Mouse (Mus musculus): ENCODE data around the gene Gm6525. TPM values are rescaled to one million over a fixed set of nuclear protein-coding genes. Genes with fewer than 3 reads are reported as not detected.

The Gm6525 gene
- polyA plus RNA-seq (2015; fragmentation: Nextera tagmentation; extraction: Ambion mirVana): 1.6 and 1.7 TPM in 2 replicates

DNA sequence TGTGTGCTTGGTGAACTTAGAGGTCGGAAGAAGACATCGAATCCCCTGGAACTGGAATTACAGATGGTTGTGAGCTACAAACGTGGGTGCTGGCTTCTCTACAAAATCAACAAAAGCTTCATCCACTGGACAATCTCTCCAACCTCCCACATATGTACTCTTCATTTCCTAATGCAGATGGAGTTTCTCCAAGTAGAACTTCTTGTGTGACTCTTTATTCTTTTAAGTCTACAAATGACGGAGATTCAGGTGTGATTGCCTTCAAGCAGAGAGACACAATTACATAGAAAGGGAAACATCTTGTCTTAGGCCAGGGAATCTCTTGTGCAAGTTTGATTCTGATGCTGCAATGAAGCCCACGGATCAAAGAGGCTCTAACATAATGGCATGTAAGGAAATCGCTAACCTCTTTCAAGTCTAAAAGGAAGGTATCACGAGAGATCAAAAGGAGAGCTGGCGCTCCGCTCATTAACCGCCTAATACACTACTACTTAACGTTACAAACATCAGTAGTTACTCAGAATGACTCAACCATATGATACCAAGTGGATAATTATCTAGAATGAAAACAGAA lies at the start of gene Gm6525:
Gm6525 (plus strand) TSS at position 524 of the 574 bp plus-strand sequence.
- Histone ChIP-seq H3K9ac (no peak within 1 kb of the TSS), H3K27ac (replicated peaks) (no peak within 1 kb of the TSS), H3K4me2 (replicated peaks) (no peak within 1 kb of the TSS), H3K27me3 (no peaks in the 10 kb centered on the region), H3K36me3 (peaks cover 16% of the 10 kb centered on the region), H3K4me1 (no peaks in the 10 kb centered on the region), H3K4me3 (replicated peaks) (no peak within 1 kb of the TSS), H3K9me3 (replicated peaks) (no peaks in the 10 kb centered on the region)
- 67% methylated on average over 11 of the region's 11 CpGs for WGBS
- ATAC-seq (ENCODE audit: insufficient number of reproducible peaks, low FRiP score, low TSS enrichment, low read depth): no peak

DNA sequence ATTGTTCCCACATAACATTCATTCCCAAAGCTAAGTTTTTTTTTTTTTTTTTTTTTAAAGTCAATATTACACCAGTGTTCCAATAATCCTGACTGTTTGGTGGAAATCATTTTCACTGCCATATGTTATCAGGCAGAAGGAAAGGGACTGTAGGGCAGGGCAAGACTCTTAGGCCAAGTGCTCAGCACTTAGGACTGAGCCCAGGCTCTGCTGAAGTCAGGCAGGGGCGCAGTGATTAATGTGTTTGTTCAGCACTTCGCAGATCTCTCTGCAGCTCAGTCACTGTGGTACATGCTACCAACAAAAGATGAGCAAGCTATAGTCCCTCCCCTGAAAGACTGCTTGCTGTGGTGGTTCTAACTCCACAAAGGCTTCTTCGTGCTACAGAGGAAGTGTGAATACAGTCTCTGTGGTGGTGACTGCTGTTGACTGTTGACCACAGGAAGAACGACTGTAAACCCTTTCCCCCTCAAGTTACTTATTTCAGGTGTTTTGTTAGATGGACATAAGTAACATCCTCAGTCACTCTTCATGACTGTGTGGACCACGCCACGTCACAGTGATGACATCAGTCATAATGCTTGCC lies 48.1 kb upstream of the Gm6525 start:
- Histone ChIP-seq H3K4me1 (peaks cover 22% of the 10 kb centered on the region), H3K4me2 (replicated peaks) (no peak overlapping the region), H3K27ac (replicated peaks) (no peak overlapping the region), H3K9me3 (replicated peaks) (no peaks in the 10 kb centered on the region), H3K27me3 (no peaks in the 10 kb centered on the region), H3K4me3 (replicated peaks) (no peak overlapping the region), H3K36me3 (no peaks in the 10 kb centered on the region), H3K9ac (no peak overlapping the region)
- ATAC-seq (ENCODE audit: insufficient number of reproducible peaks, low FRiP score, low TSS enrichment, low read depth): no peak
- 72% methylated on average over 6 of the region's 6 CpGs for WGBS

DNA sequence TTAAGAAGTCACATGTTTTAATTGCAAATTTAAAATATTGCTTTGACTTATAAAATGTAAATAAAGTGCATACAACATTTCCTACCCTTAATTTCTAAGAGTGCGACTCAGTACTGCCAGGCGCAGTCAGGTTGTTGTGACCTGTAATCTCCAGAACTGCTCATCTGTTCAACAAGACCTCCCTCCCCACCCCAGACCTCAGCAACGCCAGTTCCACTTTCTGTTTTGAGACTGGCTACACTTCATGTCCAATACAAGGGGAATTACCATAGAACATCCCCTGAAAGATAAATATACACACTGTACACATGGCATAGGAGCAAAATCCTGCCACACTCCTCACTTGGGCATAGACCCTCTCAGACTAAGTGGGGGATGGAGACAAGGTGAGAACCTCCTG lies 47.2 kb upstream of the Gm6525 start:
- H3K4me3 ChIP-seq (replicated peaks): no peak overlapping the region
- 84% methylated on average over 3 of the region's 3 CpGs for WGBS
- no peak overlapping the region for H3K9ac ChIP-seq
- no peaks in the 10 kb centered on the region for H3K36me3 ChIP-seq
- peaks cover 22% of the 10 kb centered on the region for H3K4me1 ChIP-seq
- no peak overlapping the region for H3K27ac ChIP-seq (replicated peaks)
- no peaks in the 10 kb centered on the region for H3K9me3 ChIP-seq (replicated peaks)
- no peaks in the 10 kb centered on the region for H3K27me3 ChIP-seq
- no peak overlapping the region for H3K4me2 ChIP-seq (replicated peaks)
- no peak for ATAC-seq (ENCODE audit: insufficient number of reproducible peaks, low FRiP score, low TSS enrichment, low read depth)

DNA sequence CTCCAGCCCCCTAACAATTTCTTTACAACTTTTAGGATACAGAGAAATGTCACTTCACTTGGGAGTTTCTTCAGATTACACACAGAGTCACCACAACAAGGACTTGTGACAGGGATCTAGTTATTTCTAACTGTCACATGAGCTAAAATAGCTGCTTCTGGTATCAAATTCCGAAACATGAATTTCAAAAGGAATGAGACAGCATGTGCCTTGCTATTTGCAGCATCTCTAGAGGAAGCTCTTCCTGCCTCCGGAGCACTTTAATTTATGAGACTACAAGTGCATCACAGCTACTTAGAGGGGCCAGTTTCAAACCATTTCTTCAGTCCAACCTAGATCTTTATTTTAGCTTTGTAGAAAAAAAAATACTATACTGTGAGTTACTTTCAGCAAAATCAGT lies 46.5 kb upstream of the Gm6525 start:
- no peak overlapping the region for H3K27ac ChIP-seq (replicated peaks)
- no peaks in the 10 kb centered on the region for H3K36me3 ChIP-seq
- H3K27me3 ChIP-seq: no peaks in the 10 kb centered on the region
- ATAC-seq (ENCODE audit: insufficient number of reproducible peaks, low FRiP score, low TSS enrichment, low read depth): no peak
- 54% methylated on average over 2 of the region's 2 CpGs for WGBS
- no peak overlapping the region for H3K9ac ChIP-seq
- no peak overlapping the region for H3K4me2 ChIP-seq (replicated peaks)
- H3K4me1 ChIP-seq: peaks cover 22% of the 10 kb centered on the region
- no peak overlapping the region for H3K4me3 ChIP-seq (replicated peaks)
- no peaks in the 10 kb centered on the region for H3K9me3 ChIP-seq (replicated peaks)

DNA sequence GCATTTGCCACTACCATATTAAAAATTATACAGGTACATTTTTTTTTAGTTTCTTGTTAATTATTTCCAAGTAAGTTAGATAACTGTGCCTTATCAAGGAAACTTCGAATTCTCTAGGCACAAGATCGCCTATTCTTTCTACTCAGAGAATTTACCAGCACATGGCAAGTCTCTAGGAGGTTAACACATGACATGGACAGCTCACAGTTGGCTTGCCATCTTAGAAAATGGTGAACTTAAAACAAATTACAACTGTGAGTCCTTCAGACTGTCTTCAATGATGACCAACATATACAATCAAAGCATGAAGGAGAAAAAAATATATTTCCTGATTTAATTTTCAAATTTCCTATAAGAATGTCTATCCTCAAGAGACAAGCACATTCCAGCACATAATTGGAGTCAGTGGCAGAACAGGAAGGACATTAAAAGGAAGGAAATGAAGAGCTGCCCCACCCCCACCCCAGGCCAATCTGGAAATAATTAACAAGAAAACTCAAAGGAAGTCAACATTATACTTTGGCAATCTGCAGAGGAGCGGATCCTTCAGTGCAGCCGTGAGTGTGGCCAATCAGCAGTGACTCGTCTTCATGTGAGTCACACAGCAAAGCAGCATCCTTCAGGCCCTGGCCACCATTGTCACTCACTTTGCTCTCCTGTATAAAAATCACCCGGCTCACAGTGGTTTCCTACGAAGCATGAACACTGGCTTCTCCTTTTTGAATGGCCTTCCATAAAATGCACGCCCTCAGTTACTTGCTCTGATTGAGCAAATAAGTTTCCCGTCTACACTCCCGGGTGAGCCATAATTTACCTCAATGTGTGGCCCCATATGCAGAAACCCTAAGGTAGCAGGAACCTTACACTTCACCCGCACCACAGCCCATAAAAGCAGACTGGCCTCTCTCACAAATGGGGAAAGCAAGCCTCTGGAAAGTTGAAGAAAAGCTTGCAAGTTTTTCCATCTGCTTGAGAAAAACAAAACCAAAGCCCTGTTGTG lies 44.7 kb upstream of the Gm6525 start:
- no peak overlapping the region for H3K4me2 ChIP-seq (replicated peaks)
- peak overlapping the region; percentile 53; the same call in 1 of the 2 replicates for H3K27ac ChIP-seq (replicated peaks)
- H3K4me1 ChIP-seq: peaks cover 19% of the 10 kb centered on the region
- H3K27me3 ChIP-seq: no peaks in the 10 kb centered on the region
- no peaks in the 10 kb centered on the region for H3K36me3 ChIP-seq
- WGBS: 38% methylated on average over 11 of the region's 11 CpGs
- H3K9me3 ChIP-seq (replicated peaks): no peaks in the 10 kb centered on the region
- no peak overlapping the region for H3K4me3 ChIP-seq (replicated peaks)
- no peak; the same call in 1 of the 2 replicates for ATAC-seq (ENCODE audit: insufficient number of reproducible peaks, low FRiP score, low TSS enrichment, low read depth)
- H3K9ac ChIP-seq: no peak overlapping the region

DNA sequence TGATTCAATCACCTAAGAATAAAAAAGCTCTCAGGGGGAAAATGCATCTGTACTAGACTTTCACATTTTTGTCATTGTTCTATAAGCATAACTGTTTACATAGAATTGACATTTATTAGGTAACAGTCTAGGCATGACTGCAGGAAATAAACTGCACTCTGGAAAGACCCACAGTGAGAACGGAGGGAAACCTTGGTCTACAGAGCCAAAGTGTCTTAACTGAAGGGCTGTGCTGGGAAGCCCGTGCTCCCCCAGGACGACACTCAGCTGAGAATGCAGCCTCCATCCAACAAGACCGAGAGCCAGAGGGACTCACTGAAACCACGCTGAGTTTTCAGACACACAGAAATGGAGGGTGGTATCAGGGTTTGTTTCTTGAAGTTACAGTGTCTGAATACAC lies 43.1 kb upstream of the Gm6525 start:
- Histone ChIP-seq H3K4me1 (peaks cover 17% of the 10 kb centered on the region), H3K27me3 (no peaks in the 10 kb centered on the region), H3K9ac (no peak overlapping the region), H3K36me3 (no peaks in the 10 kb centered on the region), H3K4me3 (replicated peaks) (no peak overlapping the region), H3K27ac (replicated peaks) (no peak overlapping the region), H3K4me2 (replicated peaks) (no peak overlapping the region), H3K9me3 (replicated peaks) (no peaks in the 10 kb centered on the region)
- 50% methylated on average over 5 of the region's 5 CpGs for WGBS
- ATAC-seq (ENCODE audit: insufficient number of reproducible peaks, low FRiP score, low TSS enrichment, low read depth): no peak

DNA sequence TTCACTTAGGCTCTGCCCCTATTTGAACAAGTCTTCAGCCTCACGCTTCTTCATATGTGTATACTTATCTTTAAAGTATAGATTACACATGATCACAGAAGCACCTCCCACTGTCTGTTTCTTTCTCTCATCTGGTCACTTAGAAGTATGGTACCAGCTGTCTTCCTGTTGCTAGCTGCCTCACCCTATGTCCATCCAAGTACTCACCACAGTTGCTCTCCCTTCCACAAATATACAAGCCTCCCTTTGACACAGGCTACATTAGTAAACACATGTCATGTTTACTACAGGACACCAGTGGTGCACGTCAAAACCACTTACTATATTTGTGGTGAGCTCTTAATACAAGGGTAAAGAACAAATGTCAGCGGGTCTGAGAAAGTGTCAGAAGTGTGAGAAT lies 42.5 kb upstream of the Gm6525 start:
- Histone ChIP-seq H3K9me3 (replicated peaks) (no peaks in the 10 kb centered on the region), H3K9ac (no peak overlapping the region), H3K36me3 (no peaks in the 10 kb centered on the region), H3K4me1 (peaks cover 14% of the 10 kb centered on the region), H3K27me3 (no peaks in the 10 kb centered on the region), H3K4me3 (replicated peaks) (no peak overlapping the region), H3K4me2 (replicated peaks) (no peak overlapping the region), H3K27ac (replicated peaks) (no peak overlapping the region)
- WGBS: 77% methylated on average over 3 of the region's 3 CpGs
- ATAC-seq (ENCODE audit: insufficient number of reproducible peaks, low FRiP score, low TSS enrichment, low read depth): no peak

DNA sequence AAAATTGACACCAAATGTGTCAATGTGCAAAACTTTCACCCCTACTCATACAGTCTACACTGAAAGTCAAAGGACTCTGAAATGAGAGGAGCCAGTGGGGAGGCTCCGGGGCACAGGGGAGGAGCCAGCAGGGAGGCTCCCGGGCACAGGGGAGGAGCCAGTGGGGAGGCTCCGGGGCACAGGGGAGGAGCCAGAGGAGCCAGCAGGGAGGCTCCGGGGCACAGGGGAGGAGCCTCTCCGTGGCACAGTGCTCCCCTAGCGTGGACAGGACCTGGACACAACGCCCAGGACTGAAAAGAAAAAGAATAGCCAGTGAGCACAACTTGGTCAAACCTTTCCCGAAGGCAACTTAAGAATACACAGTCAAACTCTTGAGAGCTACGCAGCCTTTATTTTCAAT lies 38.5 kb upstream of the Gm6525 start:
- no peak overlapping the region for H3K9ac ChIP-seq
- 51% methylated on average over 9 of the region's 9 CpGs for WGBS
- H3K4me2 ChIP-seq (replicated peaks): no peak overlapping the region
- H3K4me3 ChIP-seq (replicated peaks): no peak overlapping the region
- no peak overlapping the region for H3K27ac ChIP-seq (replicated peaks)
- no peak for ATAC-seq (ENCODE audit: insufficient number of reproducible peaks, low FRiP score, low TSS enrichment, low read depth)
- no peaks in the 10 kb centered on the region for H3K36me3 ChIP-seq
- no peaks in the 10 kb centered on the region for H3K9me3 ChIP-seq (replicated peaks)
- H3K4me1 ChIP-seq: 0 out of 2 replicates have a peak, but pooled peaks cover 3% of the 10 kb centered on the region
- H3K27me3 ChIP-seq: no peaks in the 10 kb centered on the region

DNA sequence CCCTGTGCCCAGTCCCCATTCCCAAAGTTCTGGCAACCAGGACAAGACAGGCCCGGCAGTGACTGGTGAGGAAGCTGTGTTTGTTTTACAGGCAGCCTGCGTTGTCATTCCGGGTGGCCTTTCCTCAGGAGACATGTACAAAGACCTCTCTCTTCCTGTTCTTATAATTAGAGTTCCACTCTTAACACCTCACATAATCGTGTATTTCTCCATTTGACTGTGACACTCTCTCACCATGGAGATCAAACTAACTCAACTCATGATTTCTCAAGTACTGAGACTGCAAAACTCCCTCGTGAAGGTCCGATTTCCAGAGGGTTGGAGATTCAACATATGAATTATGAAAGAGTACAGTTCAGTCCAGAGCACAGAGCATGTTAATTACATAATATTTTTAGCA lies 38.0 kb upstream of the Gm6525 start:
- Histone ChIP-seq H3K36me3 (no peaks in the 10 kb centered on the region), H3K27ac (replicated peaks) (no peak overlapping the region), H3K9me3 (replicated peaks) (no peaks in the 10 kb centered on the region), H3K4me3 (replicated peaks) (no peak overlapping the region), H3K4me1 (peaks cover 5% of the 10 kb centered on the region), H3K27me3 (no peaks in the 10 kb centered on the region), H3K4me2 (replicated peaks) (no peak overlapping the region), H3K9ac (no peak overlapping the region)
- no peak for ATAC-seq (ENCODE audit: insufficient number of reproducible peaks, low FRiP score, low TSS enrichment, low read depth)
- 65% methylated on average over 6 of the region's 6 CpGs for WGBS

DNA sequence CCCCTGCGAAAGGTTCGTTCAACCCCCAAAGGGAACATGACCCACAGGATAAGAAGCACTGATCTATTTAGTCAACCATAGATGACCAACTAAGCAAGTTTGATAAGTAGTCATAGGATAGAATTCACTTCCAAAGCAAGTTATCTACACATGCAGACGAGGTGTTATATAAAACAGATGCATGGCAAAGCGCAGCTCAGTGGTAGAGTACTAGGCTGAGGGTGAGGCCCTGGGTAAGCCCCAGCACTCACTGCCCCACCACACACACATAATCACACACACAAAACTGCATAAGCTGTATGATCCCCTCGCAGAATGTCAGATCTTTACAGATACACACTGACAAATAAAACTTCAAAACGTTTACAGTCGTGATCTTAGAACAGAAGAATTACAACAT lies 37.4 kb upstream of the Gm6525 start:
- Histone ChIP-seq H3K4me1 (peaks cover 7% of the 10 kb centered on the region), H3K27ac (replicated peaks) (no peak overlapping the region), H3K4me3 (replicated peaks) (no peak overlapping the region), H3K4me2 (replicated peaks) (no peak overlapping the region), H3K27me3 (no peaks in the 10 kb centered on the region), H3K36me3 (no peaks in the 10 kb centered on the region), H3K9ac (no peak overlapping the region), H3K9me3 (replicated peaks) (no peaks in the 10 kb centered on the region)
- 69% methylated on average over 7 of the region's 7 CpGs for WGBS
- ATAC-seq (ENCODE audit: insufficient number of reproducible peaks, low FRiP score, low TSS enrichment, low read depth): no peak

DNA sequence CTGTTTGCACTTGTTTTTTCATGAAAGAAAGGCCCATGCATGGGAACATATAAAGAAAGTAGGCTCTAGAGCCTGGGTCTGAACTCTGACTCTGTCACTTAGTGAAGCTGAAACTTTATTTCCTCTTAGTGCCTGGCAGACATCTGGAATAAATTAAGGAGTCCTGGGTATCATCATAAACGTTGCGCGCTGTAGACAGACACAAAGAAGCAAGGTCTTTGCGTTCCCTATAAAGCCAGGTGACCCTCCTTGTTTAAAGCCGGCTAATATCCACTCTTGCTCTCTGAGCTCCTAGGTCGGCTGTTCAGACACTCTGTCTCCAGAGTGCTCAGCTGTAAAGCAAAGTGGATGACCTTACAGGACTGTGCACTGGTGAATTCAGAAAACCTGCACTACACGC lies 33.0 kb upstream of the Gm6525 start:
- no peak overlapping the region for H3K9ac ChIP-seq
- H3K9me3 ChIP-seq (replicated peaks): no peaks in the 10 kb centered on the region
- 43% methylated on average over 7 of the region's 7 CpGs for WGBS
- H3K4me3 ChIP-seq (replicated peaks): no peak overlapping the region
- peaks cover 5% of the 10 kb centered on the region for H3K4me1 ChIP-seq
- H3K27ac ChIP-seq (replicated peaks): no peak overlapping the region
- no peak overlapping the region for H3K4me2 ChIP-seq (replicated peaks)
- no peaks in the 10 kb centered on the region for H3K27me3 ChIP-seq
- no peak for ATAC-seq (ENCODE audit: insufficient number of reproducible peaks, low FRiP score, low TSS enrichment, low read depth)
- H3K36me3 ChIP-seq: no peaks in the 10 kb centered on the region
